Mouse (Mus musculus) midbrain, embryonic 16.5 days (tissue): ENCODE data around the gene Pan3. TPM values are rescaled to one million over a fixed set of nuclear protein-coding genes. Genes with fewer than 3 reads are reported as not detected.

Experiments
- ATAC-seq: fragments of 200-750 bp; cut with Nextera tagmentation; 2 replicates; pipeline ENCODE4 v1.8.0; 2017; ENCODE audit warnings: moderate TSS enrichment
- H3K27ac ChIP-seq: fragments of 300-500 bp; sonication (generic); 2 replicates; pipeline ENCODE4 v1.5.1; 2014; ENCODE audit warnings: mild to moderate bottlenecking, low read length, mixed read lengths
- H3K27me3 ChIP-seq: fragments of 300-500 bp; sonication (generic); 2 replicates; pipeline ENCODE4 v1.6.1; 2014; ENCODE audit warnings: low read depth, low read length, mixed read lengths; ENCODE audit not compliant: control insufficient read depth, insufficient read depth
- H3K36me3 ChIP-seq: fragments of 300-500 bp; sonication (generic); 2 replicates; pipeline ENCODE4 v1.6.1; 2014; ENCODE audit warnings: mild to moderate bottlenecking, low read length, moderate library complexity, mixed read lengths; ENCODE audit not compliant: control insufficient read depth, insufficient read depth
- H3K4me1 ChIP-seq: fragments of 300-500 bp; sonication (generic); 2 replicates; pipeline ENCODE4 v1.6.1; 2014; ENCODE audit warnings: mild to moderate bottlenecking, low read length, mixed read lengths; ENCODE audit not compliant: control insufficient read depth, insufficient read depth
- H3K4me2 ChIP-seq: fragments of 300-500 bp; sonication (generic); 2 replicates; pipeline ENCODE4 v1.6.1; 2014; ENCODE audit warnings: mild to moderate bottlenecking, low read length, mixed read lengths
- H3K4me3 ChIP-seq: fragments of 300-500 bp; sonication (generic); 2 replicates; pipeline ENCODE4 v1.5.1; 2014; ENCODE audit warnings: low read depth, mild to moderate bottlenecking, low read length, moderate library complexity, mixed read lengths
- H3K9ac ChIP-seq: fragments of 300-500 bp; sonication (generic); 2 replicates; pipeline ENCODE4 v1.6.1; 2014; ENCODE audit warnings: low read depth, low read length, mixed read lengths
- H3K9me3 ChIP-seq: fragments of 300-500 bp; sonication (generic); replicated peaks from 2 replicates; pipeline ENCODE4 v1.6.1; 2014; ENCODE audit warnings: mild to moderate bottlenecking, low read length, mixed read lengths; ENCODE audit not compliant: control insufficient read depth, poor library complexity, severe bottlenecking
- WGBS: fragments of 180-500 bp; shearing (Covaris S2); extraction: QIAGEN DNeasy Blood & Tissue Kit; methylation state at CpG from one replicate; pipeline ENCODE4 v1.1.7; 2014; 5-methylcytosine and 5-hydroxymethylcytosine counted together
- polyA plus RNA-seq: library from polyadenylated mRNA; unstranded; fragments of >200 nt; fragmentation: Nextera tagmentation; extraction: Ambion mirVana; gene quantifications from 2 replicates; pipeline ENCODE4 v1.2.1, GENCODE M21; 2015

Pan3 gene
- polyA plus RNA-seq, 1 experiment from 2014 or later, result 61.1 TPM

GRCm38 (mm10) chr5:147399843-147400504, 30.0 kb upstream of the Pan3 start, which contains the start of gene Flt3:
TSS of gene Flt3 (minus strand) at chr5:147400489.
- H3K27me3 ChIP-seq, result peaks cover 21% of the 10 kb centered on the region
- H3K4me3 ChIP-seq, result peak within 1 kb of the TSS; percentile 47
- WGBS, result 2% methylated on average over 52 of the region's 56 CpGs
- peaks cover 5% of the 10 kb centered on the region; the same call in 1 of the 2 replicates for H3K4me1 ChIP-seq
- H3K36me3 ChIP-seq, result no peaks in the 10 kb centered on the region
- H3K27ac ChIP-seq, result no peak within 1 kb of the TSS
- peak within 1 kb of the TSS; percentile 65 for H3K4me2 ChIP-seq
- peak; percentile 80 for ATAC-seq
- peak within 1 kb of the TSS; percentile 66 for H3K9ac ChIP-seq
- H3K9me3 ChIP-seq, result no peaks in the 10 kb centered on the region

- WGBS, result 2% methylated on average over 17 of the region's 17 CpGs
Observed at GRCm38 (mm10) chr5:147400505-147400979, 29.4 kb upstream of the Pan3 start.

GRCm38 (mm10) chr5:147401024-147401423, 28.9 kb upstream of the Pan3 start:
- H3K4me1 ChIP-seq, result peaks cover 5% of the 10 kb centered on the region; the same call in 1 of the 2 replicates
- peaks cover 21% of the 10 kb centered on the region for H3K27me3 ChIP-seq
- H3K36me3 ChIP-seq, result no peaks in the 10 kb centered on the region
- ATAC-seq, result no peak
- H3K9me3 ChIP-seq, result no peaks in the 10 kb centered on the region
- peak overlapping the region; percentile 47 for H3K4me3 ChIP-seq
- H3K9ac ChIP-seq, result peak overlapping the region; percentile 1; the same call in 1 of the 2 replicates
- WGBS, result 20% methylated on average over 11 of the region's 11 CpGs
- peak overlapping the region; percentile 65 for H3K4me2 ChIP-seq
- no peak overlapping the region for H3K27ac ChIP-seq

More at GRCm38 (mm10) chr5:147400505-147400979, 29.4 kb upstream of the Pan3 start:
- H3K27ac ChIP-seq, result no peak overlapping the region
- no peaks in the 10 kb centered on the region for H3K9me3 ChIP-seq
- peaks cover 5% of the 10 kb centered on the region; the same call in 1 of the 2 replicates for H3K4me1 ChIP-seq
- peaks cover 21% of the 10 kb centered on the region for H3K27me3 ChIP-seq
- H3K9ac ChIP-seq, result peak overlapping the region; percentile 66
- peak; percentile 47; the same call in 1 of the 2 replicates for ATAC-seq
- H3K4me3 ChIP-seq, result peak overlapping the region; percentile 47
- peak overlapping the region; percentile 65 for H3K4me2 ChIP-seq
- H3K36me3 ChIP-seq, result no peaks in the 10 kb centered on the region

GRCm38 (mm10) chr5:147402505-147402904, 27.5 kb upstream of the Pan3 start:
- H3K36me3 ChIP-seq, result no peaks in the 10 kb centered on the region
- H3K9ac ChIP-seq, result no peak overlapping the region
- no peak for ATAC-seq
- no peak overlapping the region for H3K4me3 ChIP-seq
- peaks cover 21% of the 10 kb centered on the region for H3K27me3 ChIP-seq
- no peak overlapping the region for H3K27ac ChIP-seq
- H3K4me2 ChIP-seq, result no peak overlapping the region
- peaks cover 5% of the 10 kb centered on the region; the same call in 1 of the 2 replicates for H3K4me1 ChIP-seq
- WGBS, result 26% methylated on average over 5 of the region's 5 CpGs
- H3K9me3 ChIP-seq, result no peaks in the 10 kb centered on the region

GRCm38 (mm10) chr5:147406135-147406534, 23.8 kb upstream of the Pan3 start:
- no peak for ATAC-seq

GRCm38 (mm10) chr5:147408731-147409130, 21.2 kb upstream of the Pan3 start:
- H3K27me3 ChIP-seq, result no peaks in the 10 kb centered on the region
- no peaks in the 10 kb centered on the region for H3K4me1 ChIP-seq
- no peak overlapping the region for H3K4me2 ChIP-seq
- H3K36me3 ChIP-seq, result no peaks in the 10 kb centered on the region
- no peak overlapping the region for H3K27ac ChIP-seq
- no peak overlapping the region for H3K9ac ChIP-seq
- no peaks in the 10 kb centered on the region for H3K9me3 ChIP-seq
- WGBS, result 65% methylated on average over 29 of the region's 29 CpGs
- ATAC-seq, result no peak
- no peak overlapping the region for H3K4me3 ChIP-seq

More at GRCm38 (mm10) chr5:147406135-147406534, 23.8 kb upstream of the Pan3 start:
- Histone ChIP-seq H3K27ac (no peak overlapping the region), H3K4me3 (no peak overlapping the region), H3K36me3 (no peaks in the 10 kb centered on the region), H3K9me3 (no peaks in the 10 kb centered on the region), H3K27me3 (peaks cover 6% of the 10 kb centered on the region), H3K9ac (no peak overlapping the region), H3K4me2 (no peak overlapping the region), H3K4me1 (peaks cover 2% of the 10 kb centered on the region; the same call in 1 of the 2 replicates)
- WGBS, result 88% methylated on average over 5 of the region's 5 CpGs

- 74% methylated on average over 6 of the region's 6 CpGs for WGBS
- no peak overlapping the region for H3K27ac ChIP-seq
- no peak overlapping the region for H3K4me2 ChIP-seq
- H3K27me3 ChIP-seq, result no peaks in the 10 kb centered on the region
- H3K9ac ChIP-seq, result no peak overlapping the region
- H3K4me3 ChIP-seq, result no peak overlapping the region
- no peaks in the 10 kb centered on the region for H3K36me3 ChIP-seq
- no peaks in the 10 kb centered on the region for H3K9me3 ChIP-seq
- H3K4me1 ChIP-seq, result no peaks in the 10 kb centered on the region
- ATAC-seq, result no peak
Observed at GRCm38 (mm10) chr5:147410585-147410984, 19.4 kb upstream of the Pan3 start.

- H3K27me3 ChIP-seq, result no peaks in the 10 kb centered on the region
- ATAC-seq, result no peak
- no peaks in the 10 kb centered on the region for H3K4me1 ChIP-seq
- H3K4me2 ChIP-seq, result no peak overlapping the region
- no peak overlapping the region for H3K27ac ChIP-seq
- H3K4me3 ChIP-seq, result no peak overlapping the region
- 84% methylated on average over 1 of the region's 1 CpGs for WGBS
- no peaks in the 10 kb centered on the region for H3K9me3 ChIP-seq
- no peaks in the 10 kb centered on the region for H3K36me3 ChIP-seq
- H3K9ac ChIP-seq, result no peak overlapping the region
Observed at GRCm38 (mm10) chr5:147417986-147418385, 12.0 kb upstream of the Pan3 start.

GRCm38 (mm10) chr5:147418394-147419121, 11.4 kb upstream of the Pan3 start:
- H3K27ac ChIP-seq, result no peak overlapping the region
- no peak overlapping the region for H3K4me2 ChIP-seq
- 56% methylated on average over 10 of the region's 10 CpGs for WGBS
- no peak overlapping the region for H3K9ac ChIP-seq
- no peaks in the 10 kb centered on the region for H3K9me3 ChIP-seq
- no peaks in the 10 kb centered on the region for H3K27me3 ChIP-seq
- H3K4me3 ChIP-seq, result no peak overlapping the region
- no peak for ATAC-seq
- H3K4me1 ChIP-seq, result no peaks in the 10 kb centered on the region
- H3K36me3 ChIP-seq, result no peaks in the 10 kb centered on the region
